Mouse (Mus musculus) lung, embryonic 14.5 days (tissue): ENCODE data around the gene Cdh4. TPM values are rescaled to one million over a fixed set of nuclear protein-coding genes. Genes with fewer than 3 reads are reported as not detected.
A peak's percentile ranks its signal among the peaks of the same experiment; 100 is the strongest.

Experiments
- ATAC-seq: fragments of 200-750 bp; cut with Nextera tagmentation; 2 replicates; pipeline ENCODE4 v1.8.0; 2017; ENCODE audit warnings: mild to moderate bottlenecking, moderate TSS enrichment, moderate library complexity; ENCODE audit not compliant: insufficient read depth
- DNase-seq: peaks from one replicate; pipeline ENCODE4 v3.0.0-alpha.2; 2015
- H3K27ac ChIP-seq: fragments of 300-500 bp; sonication (generic); 2 replicates; pipeline ENCODE4 v1.5.1; 2014; ENCODE audit warnings: low read depth, mild to moderate bottlenecking, moderate library complexity
- H3K27me3 ChIP-seq: fragments of 300-500 bp; sonication (generic); 2 replicates; pipeline ENCODE4 v1.6.1; 2014; ENCODE audit warnings: low read length, control low read depth; ENCODE audit not compliant: insufficient read depth
- H3K36me3 ChIP-seq: fragments of 300-500 bp; sonication (generic); 2 replicates; pipeline ENCODE4 v1.6.1; 2014; ENCODE audit warnings: control low read depth; ENCODE audit not compliant: insufficient read depth
- H3K4me1 ChIP-seq: fragments of 300-500 bp; sonication (generic); 2 replicates; pipeline ENCODE4 v1.6.1; 2014; ENCODE audit warnings: antibody characterized with exemption, control low read depth; ENCODE audit not compliant: insufficient read depth
- H3K4me2 ChIP-seq: fragments of 300-500 bp; sonication (generic); 2 replicates; pipeline ENCODE4 v1.6.1; 2014; ENCODE audit warnings: mild to moderate bottlenecking
- H3K4me3 ChIP-seq: fragments of 300-500 bp; sonication (generic); 2 replicates; pipeline ENCODE4 v1.5.1; 2014; ENCODE audit warnings: low read depth, low read length
- H3K9ac ChIP-seq: fragments of 300-500 bp; sonication (generic); 2 replicates; pipeline ENCODE4 v1.6.1; 2014
- H3K9me3 ChIP-seq: fragments of 300-500 bp; sonication (generic); 2 replicates; pipeline ENCODE4 v1.6.1; 2016; ENCODE audit warnings: low read depth, low read length, control low read depth
- CTCF ChIP-seq: IDR thresholded peaks from 2 replicates; pipeline ENCODE4 v1.5.1; 2016; ENCODE audit warnings: antibody characterized with exemption, low read depth
- WGBS: fragments of 180-500 bp; shearing (Covaris S2); extraction: QIAGEN DNeasy Blood & Tissue Kit; methylation state at CpG from one replicate; pipeline ENCODE4 v1.1.7; 2014; 5-methylcytosine and 5-hydroxymethylcytosine counted together
- polyA plus RNA-seq: library from polyadenylated mRNA; unstranded; fragments of >200 nt; fragmentation: Nextera tagmentation; extraction: Ambion mirVana; gene quantifications from 2 replicates; pipeline ENCODE4 v1.2.1, GENCODE M21; 2014

The Cdh4 gene
- polyA plus RNA-seq, 1 experiment from 2014 or later = 4.9 TPM

DNA sequence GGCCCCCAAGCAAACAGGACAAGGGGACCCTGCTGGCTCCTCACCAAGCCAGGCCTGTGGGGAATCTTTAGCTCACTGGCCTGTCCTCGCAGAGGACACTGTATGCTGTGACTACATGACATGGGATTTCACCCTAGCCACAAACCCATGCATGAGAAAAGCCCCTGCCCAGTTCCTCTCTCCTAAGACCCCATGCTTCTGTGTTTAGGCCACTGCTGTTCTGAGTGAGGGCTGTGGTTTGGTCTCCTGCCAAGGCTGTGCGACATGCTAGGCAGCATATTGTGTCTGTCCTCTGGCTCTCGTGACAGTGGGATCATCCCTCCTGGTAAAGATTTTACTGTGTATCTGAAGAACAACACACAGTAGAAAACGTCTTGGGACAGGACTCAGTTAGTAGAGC, 207.1 kb downstream of the Cdh4 start:
- WGBS = 50% methylated on average over 4 of the region's 4 CpGs
- H3K4me2 ChIP-seq = no peak overlapping the region

GRCm38 (mm10) chr2:179650168-179650567, 207.9 kb downstream of the Cdh4 start:
- Histone ChIP-seq H3K4me1 (no peaks in the 10 kb centered on the region), H3K9me3 (no peaks in the 10 kb centered on the region), H3K36me3 (no peaks in the 10 kb centered on the region), H3K4me3 (no peak overlapping the region), H3K4me2 (no peak overlapping the region), H3K9ac (no peak overlapping the region), H3K27me3 (no peaks in the 10 kb centered on the region), H3K27ac (no peak overlapping the region)
- TF ChIP-seq CTCF = no peak
- no peak for ATAC-seq
- 80% methylated on average over 9 of the region's 9 CpGs for WGBS
- no peak for DNase-seq

More for the DNA sequence above, 207.1 kb downstream of the Cdh4 start:
- no peaks in the 10 kb centered on the region for H3K27me3 ChIP-seq
- no peak overlapping the region for H3K27ac ChIP-seq
- ATAC-seq (no peak), DNase-seq (peak; percentile 35)
- no peak overlapping the region for H3K9ac ChIP-seq
- H3K4me1 ChIP-seq = no peaks in the 10 kb centered on the region
- no peaks in the 10 kb centered on the region for H3K36me3 ChIP-seq
- no peak for TF ChIP-seq CTCF
- no peak overlapping the region for H3K4me3 ChIP-seq
- no peaks in the 10 kb centered on the region for H3K9me3 ChIP-seq

- Histone ChIP-seq H3K27ac (no peak overlapping the region), H3K4me3 (no peak overlapping the region), H3K4me1 (no peaks in the 10 kb centered on the region), H3K4me2 (no peak overlapping the region), H3K9ac (no peak overlapping the region), H3K36me3 (no peaks in the 10 kb centered on the region), H3K27me3 (no peaks in the 10 kb centered on the region), H3K9me3 (no peaks in the 10 kb centered on the region)
- no peak for TF ChIP-seq CTCF
- ATAC-seq = no peak
- 74% methylated on average over 3 of the region's 3 CpGs for WGBS
- no peak for DNase-seq
These were observed 213.3 kb downstream of the Cdh4 start for GRCm38 (mm10) chr2:179655506-179655905.

DNA sequence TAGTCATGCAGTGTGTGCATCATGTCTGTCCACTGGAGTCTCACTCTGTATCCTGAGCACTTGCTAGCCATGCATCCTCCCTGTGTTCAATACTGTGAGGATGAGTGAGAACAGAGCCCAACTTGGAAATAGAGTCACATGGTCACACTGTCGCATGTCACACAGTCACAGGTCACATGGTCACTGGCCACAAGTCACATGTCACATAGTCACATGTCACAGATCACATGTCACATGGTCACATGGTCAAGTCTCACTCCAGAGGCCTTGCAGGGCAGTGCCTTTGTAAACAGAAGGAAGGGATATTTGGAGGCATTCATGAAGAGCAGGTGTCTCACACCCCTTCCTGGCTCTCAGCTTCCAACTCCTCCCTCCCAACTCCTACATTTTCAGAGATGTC, 217.0 kb downstream of the Cdh4 start:
- Histone ChIP-seq H3K9ac (no peak overlapping the region), H3K9me3 (no peaks in the 10 kb centered on the region), H3K4me1 (no peaks in the 10 kb centered on the region), H3K27ac (no peak overlapping the region), H3K27me3 (peaks cover 11% of the 10 kb centered on the region), H3K4me3 (no peak overlapping the region), H3K4me2 (no peak overlapping the region), H3K36me3 (no peaks in the 10 kb centered on the region)
- ATAC-seq (no peak), DNase-seq (no peak)
- 85% methylated on average over 1 of the region's 1 CpGs for WGBS
- TF ChIP-seq CTCF = no peak

- H3K36me3 ChIP-seq = no peaks in the 10 kb centered on the region
- 3% methylated on average over 20 of the region's 20 CpGs for WGBS
- H3K9ac ChIP-seq = no peak overlapping the region
- no peak overlapping the region for H3K27ac ChIP-seq
- ATAC-seq (peak; percentile 55; the same call in 1 of the 2 replicates), DNase-seq (no peak)
- no peaks in the 10 kb centered on the region for H3K4me1 ChIP-seq
- peaks cover 11% of the 10 kb centered on the region for H3K27me3 ChIP-seq
- no peaks in the 10 kb centered on the region for H3K9me3 ChIP-seq
- TF ChIP-seq CTCF = no peak
- H3K4me3 ChIP-seq = 0 out of 2 replicates have a peak overlapping the region, but pooled peaks have one; percentile 8
- H3K4me2 ChIP-seq = peak overlapping the region; percentile 50
These were observed 219.9 kb downstream of the Cdh4 start for GRCm38 (mm10) chr2:179661998-179662714.

DNA sequence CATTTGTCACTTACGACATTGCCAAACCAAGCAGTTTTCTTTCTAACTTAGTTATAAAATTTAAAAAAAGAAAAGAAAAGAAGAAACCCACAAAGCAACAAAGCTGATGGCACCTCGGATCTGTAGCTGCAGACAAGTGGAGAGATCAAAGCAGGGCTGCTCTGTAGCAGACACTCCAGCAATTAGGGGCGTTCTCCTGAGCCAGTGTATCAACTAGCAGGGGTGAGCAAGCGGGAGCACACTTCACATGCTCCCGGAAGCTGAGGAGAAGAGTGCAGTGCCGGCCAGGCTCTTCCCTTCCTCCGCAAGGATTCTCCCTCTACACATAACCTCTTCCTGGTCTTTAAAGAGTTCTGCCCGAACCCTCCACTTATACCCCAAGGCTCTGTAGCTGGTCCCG, 220.5 kb downstream of the Cdh4 start:
- Histone ChIP-seq H3K36me3 (no peaks in the 10 kb centered on the region), H3K4me3 (0 out of 2 replicates have a peak overlapping the region, but pooled peaks have one; percentile 8), H3K4me2 (peak overlapping the region; percentile 50), H3K27me3 (peaks cover 11% of the 10 kb centered on the region), H3K9me3 (no peaks in the 10 kb centered on the region), H3K9ac (no peak overlapping the region), H3K27ac (no peak overlapping the region), H3K4me1 (no peaks in the 10 kb centered on the region)
- no peak for TF ChIP-seq CTCF
- DNase-seq = peak; percentile 9
- ATAC-seq = no peak
- 8% methylated on average over 9 of the region's 9 CpGs for WGBS

- no peak for DNase-seq
- Histone ChIP-seq H3K4me2 (no peak overlapping the region), H3K27ac (no peak overlapping the region), H3K9ac (no peak overlapping the region), H3K36me3 (no peaks in the 10 kb centered on the region), H3K27me3 (peaks cover 11% of the 10 kb centered on the region), H3K4me3 (no peak overlapping the region), H3K4me1 (no peaks in the 10 kb centered on the region), H3K9me3 (no peaks in the 10 kb centered on the region)
- no peak for ATAC-seq
- 47% methylated on average over 9 of the region's 9 CpGs for WGBS
- no peak; the same call in 1 of the 2 replicates for TF ChIP-seq CTCF
These were observed 221.4 kb downstream of the Cdh4 start for GRCm38 (mm10) chr2:179663652-179664051.
